Mouse (Mus musculus): ENCODE results near the gene Elovl7.

GRCm38 (mm10) chr13:108319028-108319427 is 104.8 kb downstream of the Elovl7 start:
- TF ChIP-seq CTCF (IDR thresholded peaks at IDR 0.05; ENCODE audit: low read depth) (no peak), EP300 (IDR thresholded peaks at IDR 0.05; ENCODE audit: low read depth) (no peak)
